Mouse (Mus musculus): Measurements from ENCODE around the gene Auh. TPM values are rescaled to one million over a fixed set of nuclear protein-coding genes. Genes with fewer than 3 reads are reported as not detected.

Auh gene
- total and polyA plus RNA-seq, 3 experiments, result 68.5 to 191 (median 74.1) TPM

- no peak overlapping the region for H3K27ac ChIP-seq (ENCODE audit: insufficient read depth, low read depth)
- peak; percentile 54; the same call in 1 of the 2 replicates for TF ChIP-seq POLR2AphosphoS2 (IDR thresholded peaks at IDR 0.05; ENCODE audit: low read depth, low read length)
- no peak for TF ChIP-seq BHLHE40 (IDR thresholded peaks at IDR 0.05; ENCODE audit: low read depth, low read length)
- no peak for TF ChIP-seq TCF12 (IDR thresholded peaks at IDR 0.05; ENCODE audit: low read depth, low read length)
- no peak for TF ChIP-seq RCOR1 (conservative IDR thresholded peaks at IDR 0.05; ENCODE audit: low read depth, low read length)
- no peak for TF ChIP-seq CHD2 (IDR thresholded peaks at IDR 0.05; ENCODE audit: low read length)
- H3K9ac ChIP-seq (ENCODE audit: insufficient read depth, low read depth), result no peak overlapping the region
- no peak for DNase-seq (ENCODE audit: extremely low read depth)
- peaks cover 36 to 62% of the 10 kb centered on the region in 2 experiments for H3K36me3 ChIP-seq (replicated peaks in 1 of 2; ENCODE audit: control insufficient read depth in 1 of 2, insufficient read depth in 1 of 2, low read length in 1 of 2)
- peaks cover 15% of the 10 kb centered on the region for H3K9me3 ChIP-seq (replicated peaks; ENCODE audit: low read length)
- dilution Hi-C loops (cut with MboI; ENCODE audit: extremely low pct_ligation_motif_present, extremely low pct_unique_long_range_greater_than_20kb, low sequenced_read_pairs) (no loop called here), in situ Hi-C loops (cut with MboI; ENCODE audit: low pct_ligation_motif_present, low pct_unique_long_range_greater_than_20kb, low sequenced_read_pairs) (no loop called here)
- no peaks in the 10 kb centered on the region; the same call in 1 of the 2 replicates for H3K79me2 ChIP-seq (replicated peaks; ENCODE audit: control insufficient read depth, extremely low read depth, insufficient read depth, poor library complexity, severe bottlenecking)
- H3K4me1 ChIP-seq (ENCODE audit: control insufficient read depth in 1 of 2, insufficient read depth in 2 of 2), result peaks cover 11 to 47% of the 10 kb centered on the region in 2 experiments
- no peak overlapping the region for H3K4me2 ChIP-seq (ENCODE audit: insufficient read depth, low read depth, poor library complexity, severe bottlenecking)
- H3K27me3 ChIP-seq (replicated peaks), result no peaks in the 10 kb centered on the region
- no peak overlapping the region for H3K4me3 ChIP-seq (replicated peaks in 1 of 3; ENCODE audit: low read depth in 2 of 3, low read length in 2 of 3, poor library complexity in 1 of 3)
Observed at GRCm38 (mm10) chr13:52906296-52906695, 23.2 kb downstream of the Auh start.

DNA sequence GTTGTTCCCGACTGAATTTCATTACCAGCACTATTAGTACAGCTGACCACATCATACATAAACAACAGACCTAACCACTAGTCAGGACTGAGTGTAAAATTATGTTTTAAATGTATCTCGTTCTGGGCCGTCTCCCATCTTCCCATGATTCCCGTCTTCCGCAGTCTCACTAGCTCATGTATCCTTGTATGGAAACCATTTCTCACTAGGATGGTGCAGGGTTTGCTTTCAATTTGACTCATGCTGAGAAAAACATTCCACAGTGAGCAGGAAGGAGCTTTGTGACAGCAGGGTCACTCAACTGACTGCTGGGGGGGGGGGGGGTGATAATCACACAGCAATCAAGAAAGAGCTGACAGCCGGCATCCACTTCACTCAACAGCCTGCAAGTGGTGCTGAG, 25.3 kb downstream of the Auh start:
- H3K4me2 ChIP-seq (ENCODE audit: insufficient read depth, low read depth, poor library complexity, severe bottlenecking), result no peak overlapping the region
- no peak for DNase-seq (ENCODE audit: extremely low read depth)
- no peak overlapping the region for H3K27ac ChIP-seq (ENCODE audit: insufficient read depth, low read depth)
- H3K4me1 ChIP-seq (ENCODE audit: control insufficient read depth in 1 of 2, insufficient read depth in 2 of 2), result peaks cover 15 to 41% of the 10 kb centered on the region in 2 experiments
- dilution Hi-C loops (cut with MboI; ENCODE audit: extremely low pct_ligation_motif_present, extremely low pct_unique_long_range_greater_than_20kb, low sequenced_read_pairs) (no loop called here), in situ Hi-C loops (cut with MboI; ENCODE audit: low pct_ligation_motif_present, low pct_unique_long_range_greater_than_20kb, low sequenced_read_pairs) (no loop called here)
- no peak overlapping the region for H3K4me3 ChIP-seq (replicated peaks in 1 of 3; ENCODE audit: low read depth in 2 of 3, low read length in 2 of 3, poor library complexity in 1 of 3)
- H3K9ac ChIP-seq (ENCODE audit: insufficient read depth, low read depth), result no peak overlapping the region
- peaks cover 29 to 57% of the 10 kb centered on the region in 2 experiments for H3K36me3 ChIP-seq (replicated peaks in 1 of 2; ENCODE audit: control insufficient read depth in 1 of 2, insufficient read depth in 1 of 2, low read length in 1 of 2)
- H3K9me3 ChIP-seq (replicated peaks; ENCODE audit: low read length), result peaks cover 15% of the 10 kb centered on the region
- TF ChIP-seq CTCF (conservative IDR thresholded peaks at IDR 0.05 in 1 of 2, IDR thresholded peaks at IDR 0.05 in 1 of 2; ENCODE audit: low read depth in 2 of 2, low read length in 2 of 2) (no peak), BHLHE40 (IDR thresholded peaks at IDR 0.05; ENCODE audit: low read depth, low read length) (peak; percentile 3; the same call in 1 of the 2 replicates), ZNF384 (IDR thresholded peaks at IDR 0.05; ENCODE audit: low read depth, low read length) (no peak), ZC3H11A (IDR thresholded peaks at IDR 0.05; ENCODE audit: low read depth, low read length) (no peak), RCOR1 (conservative IDR thresholded peaks at IDR 0.05; ENCODE audit: low read depth, low read length) (no peak), MAFK (IDR thresholded peaks at IDR 0.05; ENCODE audit: insufficient replicate concordance, low read length) (no peak), EP300 (IDR thresholded peaks at IDR 0.05; ENCODE audit: low read length) (peak; percentile 15; the same call in 1 of the 2 replicates), RAD21 (IDR thresholded peaks at IDR 0.05; ENCODE audit: low read depth, low read length) (no peak), USF2 (conservative IDR thresholded peaks at IDR 0.05; ENCODE audit: low read depth, low read length) (no peak), MYC (IDR thresholded peaks at IDR 0.05; ENCODE audit: low read depth, low read length) (no peak), POLR2AphosphoS2 (IDR thresholded peaks at IDR 0.05; ENCODE audit: low read depth, low read length) (no peak), TCF12 (IDR thresholded peaks at IDR 0.05; ENCODE audit: low read depth, low read length) (no peak), PAX5 (IDR thresholded peaks at IDR 0.05; ENCODE audit: low read length) (no peak), MXI1 (IDR thresholded peaks at IDR 0.05; ENCODE audit: low read depth, low read length) (no peak), KAT2A (IDR thresholded peaks at IDR 0.05; ENCODE audit: insufficient replicate concordance, low read length) (no peak), CHD2 (IDR thresholded peaks at IDR 0.05; ENCODE audit: low read length) (no peak), SMC3 (IDR thresholded peaks at IDR 0.05; ENCODE audit: low read depth, low read length) (no peak), IRF4 (IDR thresholded peaks at IDR 0.05; ENCODE audit: low read depth, low read length) (peak; percentile 49; the same call in 1 of the 2 replicates), E2F4 (IDR thresholded peaks at IDR 0.05; ENCODE audit: insufficient replicate concordance, low read depth, low read length) (no peak)
- no peaks in the 10 kb centered on the region for H3K79me2 ChIP-seq (replicated peaks; ENCODE audit: control insufficient read depth, extremely low read depth, insufficient read depth, poor library complexity, severe bottlenecking)
- no peaks in the 10 kb centered on the region for H3K27me3 ChIP-seq (replicated peaks)
